Mouse (Mus musculus) CH12.LX (cell line): ENCODE data around the gene Col7a1.

ENCODE experiments used
- BHLHE40 ChIP-seq: IDR thresholded peaks from 2 replicates; pipeline ENCODE4 v1.6.1; 2011; ENCODE audit warnings: mild to moderate bottlenecking, low read depth, low read length, improper control_type of control experiment
- CHD2 ChIP-seq: IDR thresholded peaks from 2 replicates; pipeline ENCODE4 v1.6.1; 2011; ENCODE audit warnings: low read length, improper control_type of control experiment
- CTCF ChIP-seq, 2 experiments: IDR thresholded peaks in 1 of 2; conservative IDR thresholded peaks in 1 of 2; 2 replicates each; pipeline ENCODE4 v1.5.1; 2011 to 2012; ENCODE audit warnings: low read depth in 2 of 2, low read length in 2 of 2, improper control_type of control experiment in 1 of 2, inconsistent platforms in 1 of 2, mild to moderate bottlenecking in 1 of 2, moderate library complexity in 1 of 2
- EP300 ChIP-seq: IDR thresholded peaks from 2 replicates; pipeline ENCODE4 v1.6.1; 2011; ENCODE audit warnings: low read length, improper control_type of control experiment
- GABPA ChIP-seq: IDR thresholded peaks from 2 replicates; pipeline ENCODE4 v1.6.1; 2012; ENCODE audit warnings: low read depth, low read length, improper control_type of control experiment, inconsistent platforms; ENCODE audit not compliant: insufficient replicate concordance
- HCFC1 ChIP-seq: IDR thresholded peaks from 2 replicates; pipeline ENCODE4 v1.6.1; 2012; ENCODE audit warnings: low read depth, mild to moderate bottlenecking, inconsistent platforms, low read length, improper control_type of control experiment
- JUND ChIP-seq: conservative IDR thresholded peaks from 2 replicates; pipeline ENCODE4 v1.6.1; 2011; ENCODE audit warnings: low read depth, low read length, improper control_type of control experiment
- MEF2A ChIP-seq: IDR thresholded peaks from 2 replicates; pipeline ENCODE4 v1.6.1; 2014; ENCODE audit warnings: low read depth, mild to moderate bottlenecking, inconsistent platforms, low read length, improper control_type of control experiment, borderline replicate concordance
- POLR2A ChIP-seq: IDR thresholded peaks from 2 replicates; pipeline ENCODE4 v1.6.1; 2011; ENCODE audit warnings: low read depth, mild to moderate bottlenecking, improper control_type of control experiment, low read length
- POLR2AphosphoS2 ChIP-seq: IDR thresholded peaks from 2 replicates; pipeline ENCODE4 v1.6.1; 2011; ENCODE audit warnings: low read depth, low read length, improper control_type of control experiment
- USF1 ChIP-seq: IDR thresholded peaks from 2 replicates; pipeline ENCODE4 v1.6.1; 2014; ENCODE audit warnings: low read depth, mild to moderate bottlenecking, inconsistent platforms, low read length, improper control_type of control experiment
- USF2 ChIP-seq: conservative IDR thresholded peaks from 2 replicates; pipeline ENCODE4 v1.6.1; 2011; ENCODE audit warnings: low read depth, low read length, improper control_type of control experiment
- ZNF384 ChIP-seq: IDR thresholded peaks from 2 replicates; pipeline ENCODE4 v1.6.1; 2012; ENCODE audit warnings: low read depth, low read length, improper control_type of control experiment, inconsistent platforms

DNA sequence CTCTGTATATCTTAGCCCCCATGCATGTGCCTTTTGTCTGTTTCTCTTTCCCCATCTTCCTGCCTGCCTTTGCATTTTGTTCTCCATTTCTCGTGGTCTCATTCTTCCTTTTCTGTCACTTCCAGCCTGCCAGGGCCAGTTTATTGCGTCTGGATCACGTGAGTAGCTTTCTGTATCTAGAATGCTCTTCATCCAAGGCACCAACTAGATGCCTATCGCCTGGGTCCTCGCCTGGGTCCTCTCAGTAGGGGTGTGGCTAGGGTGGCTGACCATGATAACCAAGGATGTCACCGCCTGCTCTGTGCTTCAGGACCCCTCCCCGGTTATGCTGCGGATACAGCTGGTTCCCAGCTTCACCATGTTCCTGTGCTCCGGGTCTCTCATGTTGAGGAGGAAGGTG, 29.8 kb downstream of the Col7a1 start:
- no peak for TF ChIP-seq MEF2A
- TF ChIP-seq HCFC1 = no peak
- no peak for TF ChIP-seq ZNF384
- TF ChIP-seq CTCF (conservative IDR thresholded peaks at IDR 0.05 in 1 of 2, IDR thresholded peaks at IDR 0.05 in 1 of 2; ENCODE audit: low read depth in 2 of 2, low read length in 2 of 2) = no peak
- TF ChIP-seq USF1 = no peak
- TF ChIP-seq EP300 = no peak
- TF ChIP-seq BHLHE40 = 0 out of 2 replicates have a peak, but pooled peaks have one; percentile 38
- TF ChIP-seq USF2 = no peak
- no peak for TF ChIP-seq GABPA
- no peak for TF ChIP-seq POLR2A
- no peak for TF ChIP-seq JUND
- TF ChIP-seq CHD2 = no peak
- TF ChIP-seq POLR2AphosphoS2 = no peak
